Mouse (Mus musculus): ENCODE results near the gene Gm12830. TPM values are rescaled to one million over a fixed set of nuclear protein-coding genes. Genes with fewer than 3 reads are reported as not detected.

The Gm12830 gene
- polyA plus RNA-seq (2017; shearing (Covaris generic)) = not detected

GRCm38 (mm10) chr4:114821567-114822192 lies at the start of gene Gm12830:
Gene Gm12830 (plus strand): TSS chr4:114821722.

Other genes with a start within 250 kb of the Gm12830 start
- gene Foxd2, start 87.2 kb downstream of the Gm12830 start, polyA plus RNA-seq (2017; shearing (Covaris generic)) = 0.10 TPM
- gene Foxe3, start 104.3 kb downstream of the Gm12830 start, polyA plus RNA-seq (2017; shearing (Covaris generic)) = not detected
- 43.8 TPM for gene Cmpk1, start 165.5 kb downstream of the Gm12830 start, polyA plus RNA-seq (2017; shearing (Covaris generic))
- 1.3 TPM for gene Stil, start 178.4 kb downstream of the Gm12830 start, polyA plus RNA-seq (2017; shearing (Covaris generic))
- not detected for gene Tal1, start 234.7 kb downstream of the Gm12830 start, polyA plus RNA-seq (2017; shearing (Covaris generic))